Mouse (Mus musculus) kidney, postnatal 36 days (tissue): ENCODE results near the gene Boc.

Source experiments
- DNase-seq, 2 experiments: peaks; one replicate each; pipeline ENCODE4 v3.0.0; 2021 to 2022; ENCODE audit warnings: mixed read lengths in 2 of 2

Boc gene

GRCm38 (mm10) chr16:44552036-44552435, 6.7 kb downstream of the Boc start:
- DNase-seq, result no peak

GRCm38 (mm10) chr16:44551491-44551890, 7.2 kb downstream of the Boc start:
- DNase-seq, result no peak

GRCm38 (mm10) chr16:44550843-44551242, 7.9 kb downstream of the Boc start:
- peak in 1 of 2 experiments; percentile 35 for DNase-seq

GRCm38 (mm10) chr16:44549867-44550679, 8.6 kb downstream of the Boc start:
- no peak for DNase-seq

- DNase-seq, result no peak
Observed at GRCm38 (mm10) chr16:44549381-44549780, 9.3 kb downstream of the Boc start.

GRCm38 (mm10) chr16:44547976-44548375, 10.7 kb downstream of the Boc start:
- no peak for DNase-seq

- DNase-seq, result no peak
Observed at GRCm38 (mm10) chr16:44546831-44547230, 11.9 kb downstream of the Boc start.

- DNase-seq, result no peak
Observed at GRCm38 (mm10) chr16:44545939-44546338, 12.8 kb downstream of the Boc start.

- no peak for DNase-seq
Observed at GRCm38 (mm10) chr16:44545153-44545552, 13.5 kb downstream of the Boc start.

GRCm38 (mm10) chr16:44543098-44543497, 15.6 kb downstream of the Boc start:
- no peak for DNase-seq

- DNase-seq, result no peak
Observed at GRCm38 (mm10) chr16:44542029-44542690, 16.5 kb downstream of the Boc start.

GRCm38 (mm10) chr16:44539611-44540010, 19.1 kb downstream of the Boc start:
- no peak for DNase-seq

- no peak for DNase-seq
Observed at GRCm38 (mm10) chr16:44538401-44539395, 20.0 kb downstream of the Boc start.

- no peak for DNase-seq
Observed at GRCm38 (mm10) chr16:44534122-44534521, 24.6 kb downstream of the Boc start.

- DNase-seq, result no peak
Observed at GRCm38 (mm10) chr16:44533522-44533921, 25.2 kb downstream of the Boc start.

GRCm38 (mm10) chr16:44532851-44533250, 25.8 kb downstream of the Boc start:
- DNase-seq, result no peak

GRCm38 (mm10) chr16:44531239-44531797, 27.4 kb downstream of the Boc start:
- DNase-seq, result no peak

GRCm38 (mm10) chr16:44530829-44531228, 27.9 kb downstream of the Boc start:
- DNase-seq, result no peak

- DNase-seq, result no peak
Observed at GRCm38 (mm10) chr16:44530191-44530590, 28.5 kb downstream of the Boc start.

GRCm38 (mm10) chr16:44529691-44530090, 29.0 kb downstream of the Boc start:
- no peak for DNase-seq

GRCm38 (mm10) chr16:44528955-44529354, 29.7 kb downstream of the Boc start:
- DNase-seq, result no peak

GRCm38 (mm10) chr16:44527218-44527905, 31.3 kb downstream of the Boc start:
- no peak for DNase-seq
